Mouse (Mus musculus): ENCODE data around the gene Isx. TPM values are rescaled to one million over a fixed set of nuclear protein-coding genes. Genes with fewer than 3 reads are reported as not detected.

Isx gene
- total RNA-seq, 2 experiments from 2014 or later: not detected

DNA sequence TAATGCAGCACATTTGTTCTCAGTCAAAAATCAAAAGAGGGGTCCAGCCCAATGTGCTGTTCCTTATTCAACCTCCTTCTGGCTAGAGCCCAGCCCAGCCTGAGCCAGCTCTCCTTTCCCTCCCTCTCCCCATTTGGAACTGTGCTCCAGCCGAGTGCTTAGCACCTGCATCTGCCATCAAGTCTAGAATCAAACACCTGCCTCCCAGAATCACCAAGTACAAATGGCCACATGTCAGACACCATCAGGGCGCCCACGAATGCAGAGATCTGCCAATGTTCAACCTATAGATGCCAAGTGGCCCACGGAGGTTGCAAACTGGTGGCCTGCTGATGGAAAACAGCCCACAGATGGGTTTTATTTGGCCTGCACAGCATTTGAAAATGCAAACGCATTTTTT is 18.1 kb downstream of the Isx start:
- intact Hi-C loops (cut with DNase I): no loop called here
- DNase-seq (ENCODE audit: low spot score in 2 of 2): peak in 1 of 2 experiments; percentile 21

- no peak for DNase-seq (ENCODE audit: low spot score in 2 of 2)
- intact Hi-C loops (cut with DNase I): no loop called here
Measured at GRCm38 (mm10) chr8:74896302-74896701, 23.3 kb downstream of the Isx start.

DNA sequence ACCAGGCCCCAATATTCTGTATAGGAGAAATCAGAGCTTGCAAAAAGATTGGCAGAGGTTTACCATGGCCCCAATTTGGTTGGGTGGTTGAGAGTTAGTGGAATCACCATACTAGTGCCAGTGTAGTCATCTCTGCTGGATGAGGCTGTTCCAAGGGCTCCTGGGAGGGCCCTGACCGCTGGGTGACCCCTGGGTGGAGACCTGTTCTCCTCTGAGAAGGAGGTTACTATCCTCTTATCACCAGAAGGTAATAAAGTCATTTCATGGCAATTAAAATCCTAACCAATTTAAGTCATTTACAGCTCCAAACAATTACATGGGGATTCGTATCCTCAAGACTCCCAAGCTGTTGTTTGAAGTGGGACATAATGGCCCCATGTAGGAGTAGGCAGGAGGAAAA is 24.3 kb downstream of the Isx start:
- DNase-seq (ENCODE audit: low spot score in 2 of 2): no peak
- intact Hi-C loops (cut with DNase I): no loop called here

- peak; percentile 53 to 66 for DNase-seq (ENCODE audit: low spot score in 2 of 2)
- intact Hi-C loops (cut with DNase I): no loop called here
Measured at GRCm38 (mm10) chr8:74899796-74900195, 26.8 kb downstream of the Isx start.

- intact Hi-C loops (cut with DNase I): no loop called here
Measured at GRCm38 (mm10) chr8:74901765-74902164, 28.8 kb downstream of the Isx start.

GRCm38 (mm10) chr8:74903054-74903842 is 30.3 kb downstream of the Isx start:
- DNase-seq (ENCODE audit: low spot score in 2 of 2): no peak
- intact Hi-C loops (cut with DNase I): no loop called here

More at GRCm38 (mm10) chr8:74901765-74902164, 28.8 kb downstream of the Isx start:
- DNase-seq (ENCODE audit: low spot score in 2 of 2): no peak

DNA sequence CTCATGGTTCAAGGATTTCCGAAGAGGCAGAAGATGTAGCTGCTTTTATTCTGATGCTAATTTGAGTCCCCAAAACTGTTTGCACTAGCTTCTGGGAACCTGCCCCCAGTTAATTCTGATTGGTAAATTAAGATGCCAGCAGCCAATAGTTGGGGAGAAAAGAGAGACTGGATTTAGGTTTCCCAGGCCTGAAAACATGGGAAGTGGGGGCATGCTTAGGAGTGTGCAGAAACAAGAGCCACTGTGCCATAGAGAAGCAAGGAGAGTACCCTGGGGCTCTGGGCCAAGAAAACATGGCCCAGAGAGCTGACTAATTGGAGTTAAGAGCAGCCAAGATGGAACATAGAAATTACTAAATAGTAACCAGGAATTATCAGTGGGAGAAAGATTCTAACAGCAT is 33.4 kb downstream of the Isx start:
- intact Hi-C loops (cut with DNase I): no loop called here
- DNase-seq (ENCODE audit: low spot score in 2 of 2): no peak

DNA sequence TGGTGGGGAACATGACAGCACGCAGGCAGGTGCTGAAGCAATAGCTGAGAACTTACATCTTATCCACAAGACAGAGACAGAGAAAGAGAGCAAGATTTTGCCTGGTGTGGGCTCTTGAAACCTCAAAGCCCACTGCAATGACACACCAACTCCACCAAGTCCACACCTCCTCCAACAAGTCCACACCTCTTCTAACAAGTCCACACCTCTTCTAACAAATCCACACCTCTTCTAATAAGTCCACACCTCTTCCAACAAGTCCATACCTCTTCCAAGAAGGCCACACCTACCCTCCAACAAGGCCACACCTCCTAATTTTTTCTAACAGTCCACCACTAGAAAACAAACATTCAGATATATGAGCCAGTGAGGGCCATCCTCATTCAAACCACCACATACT is 37.7 kb downstream of the Isx start:
- DNase-seq (ENCODE audit: low spot score in 2 of 2): no peak
- intact Hi-C loops (cut with DNase I): no loop called here

DNA sequence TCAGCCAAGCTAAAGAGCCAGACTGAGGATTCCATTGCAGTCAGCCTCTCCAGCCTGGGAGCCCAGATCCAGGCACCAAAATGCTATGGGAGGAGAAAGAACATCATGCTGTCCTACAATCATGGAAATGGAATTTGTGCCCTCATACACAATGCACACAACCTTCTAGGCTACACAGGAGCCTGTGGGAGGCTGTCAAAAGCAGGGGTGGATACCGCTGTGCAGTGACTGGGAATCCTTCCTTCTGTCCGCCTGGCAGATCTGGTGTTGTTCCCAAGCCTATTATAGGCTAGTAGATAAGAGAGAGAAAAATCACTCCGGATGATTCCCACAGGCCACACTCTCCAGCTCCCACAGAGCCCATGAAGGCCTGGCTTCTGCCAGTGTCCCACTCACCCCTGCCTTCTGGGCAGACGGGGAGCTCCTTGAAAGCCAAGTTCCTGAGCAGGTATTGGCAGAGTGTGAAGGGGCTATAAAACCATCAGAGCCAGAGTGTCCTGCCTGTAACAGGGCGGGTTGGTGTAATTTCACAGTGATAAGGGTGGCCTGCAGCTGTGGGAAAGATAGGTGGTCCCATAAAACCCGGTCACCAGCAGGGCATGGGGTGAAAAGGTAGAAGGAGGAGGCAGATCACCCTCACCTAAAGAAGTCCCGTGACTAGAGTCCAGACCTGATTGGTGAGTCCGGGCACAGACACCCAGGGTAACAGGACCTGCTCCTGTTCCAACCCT is 47.9 kb downstream of the Isx start:
- peak in 1 of 2 experiments; percentile 12 for DNase-seq (ENCODE audit: low spot score in 2 of 2)

GRCm38 (mm10) chr8:74921882-74922518 is 49.0 kb downstream of the Isx start:
- intact Hi-C loops (cut with DNase I): loop anchor here (5.0 kb wide), 1 partner anchor 70 kb away; no protein-coding TSS in a partner anchor
- DNase-seq (ENCODE audit: low spot score in 2 of 2): peak; percentile 56 to 62

More for the DNA sequence above, 47.9 kb downstream of the Isx start:
- intact Hi-C loops (cut with DNase I): loop anchor here (5.0 kb wide), 1 partner anchor 69 kb away; no protein-coding TSS in a partner anchor

- no peak for DNase-seq (ENCODE audit: low spot score in 2 of 2)
- intact Hi-C loops (cut with DNase I): no loop called here
Measured at GRCm38 (mm10) chr8:74927940-74928339, 55.0 kb downstream of the Isx start.

DNA sequence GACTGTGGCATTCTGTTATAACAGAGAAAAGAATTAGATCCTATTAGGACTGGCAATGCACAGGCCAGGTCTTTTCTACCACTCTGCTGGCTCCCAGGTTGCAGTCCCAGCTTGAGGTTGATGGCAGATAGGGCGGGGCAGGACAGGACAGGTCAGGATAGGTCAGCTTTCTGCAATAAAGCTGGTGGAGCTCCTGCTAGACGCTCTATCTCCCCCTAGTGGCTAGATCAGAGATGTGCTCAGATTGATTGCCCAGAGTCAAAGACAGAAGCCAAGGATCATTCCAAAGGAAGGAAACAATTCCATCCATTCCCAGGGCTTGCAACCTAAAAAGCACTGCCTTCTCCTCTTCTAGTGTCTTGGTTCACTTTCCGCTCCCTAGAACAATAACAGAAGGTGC is 57.8 kb downstream of the Isx start:
- DNase-seq (ENCODE audit: low spot score in 2 of 2): peak; percentile 38 to 40
- intact Hi-C loops (cut with DNase I): loop anchor here (5.0 kb wide), 1 partner anchor 1573 kb away; no protein-coding TSS in a partner anchor

GRCm38 (mm10) chr8:74935308-74935707 is 62.3 kb downstream of the Isx start:
- intact Hi-C loops (cut with DNase I): no loop called here
- peak; percentile 57 to 76 for DNase-seq (ENCODE audit: low spot score in 2 of 2)

GRCm38 (mm10) chr8:74936656-74937055 is 63.7 kb downstream of the Isx start:
- intact Hi-C loops (cut with DNase I): no loop called here

GRCm38 (mm10) chr8:74942056-74942455 is 69.1 kb downstream of the Isx start:
- intact Hi-C loops (cut with DNase I): no loop called here
- no peak for DNase-seq (ENCODE audit: low spot score in 2 of 2)

More at GRCm38 (mm10) chr8:74936656-74937055, 63.7 kb downstream of the Isx start:
- no peak for DNase-seq (ENCODE audit: low spot score in 2 of 2)

Other genes with a start within 250 kb of the Isx start
- 10 to 100 TPM; 21.4 to 22.1 TPM for gene Hmgxb4, start 120.2 kb downstream of the Isx start, total RNA-seq (2021)
- 10 to 100 TPM; 40.7 to 41.8 TPM for gene Tom1, start 160.5 kb downstream of the Isx start, total RNA-seq (2021)
- 1 to 10 TPM; 4.3 to 5.1 TPM for gene Hmox1, start 220.4 kb downstream of the Isx start, total RNA-seq (2021)
- gene Mcm5, start 236.4 kb downstream of the Isx start, total RNA-seq (2021): 1 to 10 TPM; 6.9 to 8.0 TPM